Mouse (Mus musculus) CD4-positive naive resting alpha-beta T cell, adult 76 days (primary cell): ENCODE results near the gene Mindy1. TPM values are rescaled to one million over a fixed set of nuclear protein-coding genes. Genes with fewer than 3 reads are reported as not detected.

Source experiments
- total RNA-seq: library from RNA; stranded (reverse); gene quantifications from one replicate; pipeline ENCODE4 v1.2.4, GENCODE M21; 2023

Mindy1 gene
- total RNA-seq, result 16.7 TPM

DNA sequence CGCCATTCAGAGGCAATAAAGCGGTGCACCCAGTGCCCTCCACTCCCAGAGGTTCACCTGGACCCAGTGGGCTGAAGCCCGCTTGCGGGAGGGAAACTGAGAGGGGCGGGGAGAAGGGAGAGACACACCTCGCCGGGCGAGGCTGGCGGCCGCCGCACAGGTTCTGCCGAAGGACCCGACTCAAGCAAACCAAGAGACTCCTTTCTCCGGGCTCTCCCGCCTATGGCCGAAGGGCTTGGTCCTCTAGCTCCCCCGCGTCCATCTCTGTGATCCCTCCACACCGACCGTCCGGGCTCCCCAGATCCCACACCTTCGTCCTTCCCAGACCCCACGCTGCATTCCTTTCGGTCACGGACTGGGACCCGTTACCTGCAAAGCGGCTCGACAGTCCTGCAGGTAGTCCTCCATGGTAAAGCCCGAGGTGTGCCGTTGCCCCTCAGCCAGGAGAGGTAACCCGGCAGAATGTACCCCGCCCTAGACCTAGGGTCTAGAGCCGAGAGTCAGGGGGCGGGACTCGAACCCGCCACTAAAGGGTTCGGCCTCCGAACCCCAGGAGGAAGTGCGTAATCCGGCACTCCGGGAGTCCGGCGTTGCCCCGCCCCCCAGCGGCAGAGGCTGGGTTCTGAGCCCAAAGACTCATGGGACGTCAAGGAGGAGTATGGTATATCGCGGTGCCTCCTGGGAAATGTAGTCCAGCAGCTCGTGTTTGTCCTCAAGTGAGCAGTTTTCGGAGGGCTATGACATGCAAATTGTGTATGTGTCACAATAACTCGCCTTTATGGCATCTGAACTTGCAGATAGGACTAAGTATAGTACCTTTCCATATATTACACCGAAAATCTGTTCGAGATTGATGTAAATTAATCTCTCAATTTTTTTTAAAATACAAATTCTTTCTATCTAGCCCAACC, at the start of gene Mindy1, which contains the start of gene Prune1:
Gene Mindy1 (plus strand): TSS at position 130 of the 911 bp plus-strand sequence.
Gene Prune1 (minus strand): TSS at position 861 of the 911 bp plus-strand sequence.

DNA sequence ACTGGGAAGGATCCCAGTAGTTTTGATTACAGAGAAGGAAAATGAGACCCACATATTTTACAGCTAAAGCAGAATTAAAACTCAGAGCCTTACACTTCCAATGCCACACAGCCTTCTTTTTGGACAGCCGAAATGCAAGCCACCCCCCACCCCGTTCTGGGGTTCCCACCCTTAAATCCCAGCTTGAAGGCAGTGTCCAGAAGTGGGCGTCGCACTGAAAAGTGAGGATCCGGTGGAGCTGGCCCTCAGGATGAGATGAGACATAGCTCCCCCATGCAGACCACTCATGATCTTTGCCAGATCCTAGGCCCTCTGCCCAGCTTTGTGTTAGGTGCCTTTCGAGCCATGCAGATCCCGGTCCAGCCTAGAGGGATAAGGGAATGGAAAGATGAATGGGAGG, 39.6 kb upstream of the Mindy1 start, which contains the start of gene Gm128:
Gene Gm128 (minus strand): TSS at position 101 of the 400 bp plus-strand sequence.

DNA sequence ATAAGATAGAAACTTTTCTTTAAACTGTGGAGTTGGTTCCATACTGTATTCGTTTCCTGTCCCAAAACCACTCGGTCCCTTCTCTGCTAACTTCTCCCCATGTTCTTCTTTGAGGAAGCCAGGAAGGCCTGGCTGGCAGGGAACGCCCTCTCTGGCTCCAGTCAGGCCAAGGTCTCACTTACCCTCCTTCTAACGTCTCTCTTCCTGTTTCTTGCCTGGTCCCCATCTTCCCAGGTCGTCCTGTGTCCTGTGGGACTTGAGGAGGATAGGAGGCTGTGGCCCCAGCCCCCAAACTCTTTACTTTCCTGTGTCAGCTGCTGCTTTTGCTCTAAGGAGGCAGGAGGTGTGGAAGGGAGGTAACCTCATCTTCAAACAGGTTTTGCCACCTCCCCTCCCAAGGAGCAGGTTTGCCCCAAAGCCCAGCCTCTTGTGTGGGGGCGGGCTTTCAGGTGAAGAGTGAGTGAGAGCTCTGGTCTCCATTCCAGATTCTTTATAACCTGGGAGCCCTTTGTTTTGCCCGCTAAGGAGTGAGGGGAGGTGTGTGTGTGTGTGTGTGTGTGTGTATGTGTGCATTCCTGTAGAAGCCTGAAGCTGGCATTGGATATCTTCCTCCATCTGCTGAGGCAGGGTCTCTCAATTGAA, 30.2 kb upstream of the Mindy1 start, which contains the start of gene Bnipl:
Gene Bnipl (minus strand): TSS at position 411 of the 642 bp plus-strand sequence.

DNA sequence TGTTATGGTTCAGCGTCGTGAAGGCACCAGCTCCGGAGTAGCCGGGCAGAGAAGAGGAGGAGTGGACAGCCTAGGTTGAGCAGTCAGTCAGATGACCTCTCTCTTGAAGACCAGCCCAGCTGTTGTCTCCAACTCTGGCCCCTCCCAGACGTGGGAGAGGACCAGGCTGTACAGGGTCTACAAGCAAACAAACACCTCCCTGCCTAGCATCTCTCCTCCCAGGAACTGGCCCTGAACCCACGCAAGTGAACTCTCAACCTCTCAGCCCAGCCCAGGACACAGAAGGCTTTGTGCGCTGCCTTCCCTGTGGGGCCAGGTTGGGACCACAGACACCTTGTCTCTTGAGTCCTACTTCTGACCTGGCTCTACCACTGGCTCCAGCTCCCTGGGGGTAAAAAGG, 26.0 kb downstream of the Mindy1 start, which contains the start of gene Anxa9:
Gene Anxa9 (minus strand): TSS at position 77 of the 400 bp plus-strand sequence.

DNA sequence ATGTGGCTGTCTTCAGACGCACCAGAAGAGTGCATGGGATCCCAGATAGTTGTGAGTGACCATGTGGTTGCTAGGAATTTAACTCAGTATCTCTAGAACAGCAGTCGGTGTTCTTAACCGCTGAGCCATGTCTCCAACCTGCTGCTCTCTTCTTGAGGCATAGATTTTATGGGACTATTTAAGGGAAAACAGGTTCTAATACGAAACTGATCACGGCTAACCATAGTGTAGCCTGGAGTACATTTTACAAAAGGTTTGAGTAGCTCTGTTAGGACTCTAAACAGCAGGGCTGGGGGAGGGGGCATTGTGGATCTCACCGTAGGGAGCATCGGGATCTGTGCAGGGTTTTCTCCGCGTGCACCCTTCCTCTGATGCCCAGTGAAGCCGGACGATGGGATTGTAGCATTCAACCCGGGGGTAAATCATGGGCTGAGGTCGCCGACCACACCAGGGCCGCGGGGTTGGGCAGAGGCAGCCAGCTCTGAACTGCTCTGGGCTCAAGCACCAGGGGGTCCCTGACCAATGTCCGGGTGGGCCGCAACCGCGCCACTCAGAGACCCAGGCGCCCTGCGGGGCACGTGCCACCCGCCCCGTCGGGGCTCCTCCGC, 33.4 kb downstream of the Mindy1 start, which contains the start of gene Cers2:
Gene Cers2 (plus strand): TSS at position 306 of the 608 bp plus-strand sequence.

Other genes with a start within 250 kb of the Mindy1 start
- gene Psmd4, start 238.7 kb upstream of the Mindy1 start, total RNA-seq, result 137 TPM
- 51.7 TPM for gene Pip5k1a, start 174.4 kb upstream of the Mindy1 start, total RNA-seq
- gene Vps72, start 170.3 kb upstream of the Mindy1 start, total RNA-seq, result 52.3 TPM
- 1.4 TPM for gene Tmod4, start 156.9 kb upstream of the Mindy1 start, total RNA-seq
- gene Scnm1, start 147.3 kb upstream of the Mindy1 start, total RNA-seq, result 86.1 TPM
- 9.2 TPM for gene Lysmd1, start 147.3 kb upstream of the Mindy1 start, total RNA-seq
- 86.6 TPM for gene Tnfaip8l2, start 139.0 kb upstream of the Mindy1 start, total RNA-seq
- gene Sema6c, start 120.9 kb upstream of the Mindy1 start, total RNA-seq, result 2.3 TPM
- gene Gabpb2, start 63.4 kb upstream of the Mindy1 start, total RNA-seq, result 71.0 TPM
- 203 TPM for gene Cdc42se1, start 52.6 kb upstream of the Mindy1 start, total RNA-seq
- 4.5 TPM for gene Mllt11, start 49.2 kb upstream of the Mindy1 start, total RNA-seq
- 0.29 TPM for gene Gm128, start 39.7 kb upstream of the Mindy1 start, total RNA-seq
- gene Bnipl, start 30.2 kb upstream of the Mindy1 start, total RNA-seq, result not detected
- gene Prune1, start 731 bp downstream of the Mindy1 start, total RNA-seq, result 5.7 TPM
- 0.29 TPM for gene Anxa9, start 25.8 kb downstream of the Mindy1 start, total RNA-seq
- 101 TPM for gene Cers2, start 33.4 kb downstream of the Mindy1 start, total RNA-seq
- 30.0 TPM for gene Setdb1, start 75.9 kb downstream of the Mindy1 start, total RNA-seq
- not detected for gene 4930558C23Rik, start 121.5 kb downstream of the Mindy1 start, total RNA-seq
- gene Arnt, start 153.0 kb downstream of the Mindy1 start, total RNA-seq, result 95.5 TPM
- 0.62 TPM for gene Ctsk, start 217.9 kb downstream of the Mindy1 start, total RNA-seq
- gene Ctss, start 245.4 kb downstream of the Mindy1 start, total RNA-seq, result 119 TPM